Mouse (Mus musculus) neural tube, embryonic 14.5 days (tissue): ENCODE results near the gene Tfr2. TPM values are rescaled to one million over a fixed set of nuclear protein-coding genes. Genes with fewer than 3 reads are reported as not detected.
A peak's percentile ranks its signal among the peaks of the same experiment; 100 is the strongest.

Experiments used
- ATAC-seq: fragments of 200-750 bp; cut with Nextera tagmentation; 2 replicates; pipeline ENCODE4 v1.8.0; 2017; ENCODE audit warnings: low read depth, mild to moderate bottlenecking, moderate TSS enrichment, moderate library complexity
- H3K27ac ChIP-seq: fragments of 300-500 bp; sonication (generic); 2 replicates; pipeline ENCODE4 v1.5.1; 2014; ENCODE audit warnings: low read depth, mild to moderate bottlenecking, control low read depth, low read length, moderate library complexity, mixed read lengths
- H3K27me3 ChIP-seq: fragments of 300-500 bp; sonication (generic); 2 replicates; pipeline ENCODE4 v1.6.1; 2014; ENCODE audit warnings: low read length; ENCODE audit not compliant: control insufficient read depth, insufficient read depth
- H3K36me3 ChIP-seq: fragments of 300-500 bp; sonication (generic); 2 replicates; pipeline ENCODE4 v1.6.1; 2014; ENCODE audit warnings: low read length, mixed read lengths; ENCODE audit not compliant: control insufficient read depth, insufficient read depth
- H3K4me1 ChIP-seq: fragments of 300-500 bp; sonication (generic); 2 replicates; pipeline ENCODE4 v1.6.1; 2014; ENCODE audit warnings: low read length; ENCODE audit not compliant: control insufficient read depth, insufficient read depth
- H3K4me2 ChIP-seq: fragments of 300-500 bp; sonication (generic); 2 replicates; pipeline ENCODE4 v1.6.1; 2014; ENCODE audit warnings: mild to moderate bottlenecking, low read depth, low read length, control low read depth
- H3K4me3 ChIP-seq: fragments of 300-500 bp; sonication (generic); 2 replicates; pipeline ENCODE4 v1.5.1; 2014; ENCODE audit warnings: low read depth, low read length, control low read depth, mixed read lengths
- H3K9ac ChIP-seq: fragments of 300-500 bp; sonication (generic); replicated peaks from 2 replicates; pipeline ENCODE4 v1.6.1; 2014; ENCODE audit warnings: low read depth, mild to moderate bottlenecking, control low read depth, low read length, mixed read lengths
- H3K9me3 ChIP-seq: fragments of 300-500 bp; sonication (generic); 2 replicates; pipeline ENCODE4 v1.6.1; 2016; ENCODE audit warnings: low read length; ENCODE audit not compliant: control insufficient read depth
- WGBS: fragments of 180-500 bp; shearing (Covaris S2); extraction: QIAGEN DNeasy Blood & Tissue Kit; methylation state at CpG from one replicate; pipeline ENCODE4 v1.1.7; 2014; 5-methylcytosine and 5-hydroxymethylcytosine counted together
- polyA plus RNA-seq: library from polyadenylated mRNA; unstranded; fragments of >200 nt; fragmentation: Nextera tagmentation; extraction: Ambion mirVana; gene quantifications from 2 replicates; pipeline ENCODE4 v1.2.1, GENCODE M21; 2014

Tfr2 gene
- polyA plus RNA-seq, result 4.9 and 5.8 TPM in 2 replicates

- no peak within 1 kb of the TSS for H3K27ac ChIP-seq
- H3K9me3 ChIP-seq, result no peaks in the 10 kb centered on the region
- H3K9ac ChIP-seq, result no peak within 1 kb of the TSS
- H3K36me3 ChIP-seq, result peaks cover 4% of the 10 kb centered on the region; the same call in 1 of the 2 replicates
- no peak for ATAC-seq
- no peak within 1 kb of the TSS for H3K4me2 ChIP-seq
- 41% methylated on average over 9 of the region's 9 CpGs for WGBS
- H3K27me3 ChIP-seq, result no peaks in the 10 kb centered on the region
- H3K4me3 ChIP-seq, result no peak within 1 kb of the TSS
- no peaks in the 10 kb centered on the region for H3K4me1 ChIP-seq
Measured at GRCm38 (mm10) chr5:137569665-137570064, at the start of gene Tfr2. Gene Tfr2 (plus strand): TSS chr5:137569840.

- H3K4me3 ChIP-seq, result no peak overlapping the region
- no peak for ATAC-seq
Measured at GRCm38 (mm10) chr5:137521861-137522260, 47.8 kb upstream of the Tfr2 start.

GRCm38 (mm10) chr5:137522711-137523110 is 46.9 kb upstream of the Tfr2 start:
- Histone ChIP-seq H3K36me3 (peaks cover 81% of the 10 kb centered on the region), H3K4me2 (no peak overlapping the region), H3K4me3 (no peak overlapping the region), H3K4me1 (0 out of 2 replicates have a peak, but pooled peaks cover 3% of the 10 kb centered on the region), H3K27ac (peak overlapping the region; percentile 44; the same call in 1 of the 2 replicates), H3K27me3 (no peaks in the 10 kb centered on the region), H3K9ac (no peak overlapping the region), H3K9me3 (no peaks in the 10 kb centered on the region)
- 73% methylated on average over 11 of the region's 11 CpGs for WGBS
- ATAC-seq, result no peak

More at GRCm38 (mm10) chr5:137521861-137522260, 47.8 kb upstream of the Tfr2 start:
- Histone ChIP-seq H3K4me2 (no peak overlapping the region), H3K9me3 (no peaks in the 10 kb centered on the region), H3K27ac (no peak overlapping the region), H3K27me3 (no peaks in the 10 kb centered on the region), H3K36me3 (peaks cover 73% of the 10 kb centered on the region), H3K9ac (no peak overlapping the region), H3K4me1 (0 out of 2 replicates have a peak, but pooled peaks cover 3% of the 10 kb centered on the region)
- 80% methylated on average over 9 of the region's 9 CpGs for WGBS

- no peak overlapping the region for H3K4me2 ChIP-seq
- H3K4me3 ChIP-seq, result no peak overlapping the region
- WGBS, result 83% methylated on average over 25 of the region's 25 CpGs
- 0 out of 2 replicates have a peak overlapping the region, but pooled peaks have one; percentile 3 for H3K9ac ChIP-seq
- ATAC-seq, result no peak
- H3K4me1 ChIP-seq, result 0 out of 2 replicates have a peak, but pooled peaks cover 3% of the 10 kb centered on the region
- H3K9me3 ChIP-seq, result no peaks in the 10 kb centered on the region
- H3K27ac ChIP-seq, result no peak overlapping the region
- no peaks in the 10 kb centered on the region for H3K27me3 ChIP-seq
- H3K36me3 ChIP-seq, result peaks cover 86% of the 10 kb centered on the region
Measured at GRCm38 (mm10) chr5:137523396-137524250, 46.0 kb upstream of the Tfr2 start.

GRCm38 (mm10) chr5:137524251-137524515 is 45.5 kb upstream of the Tfr2 start:
- Histone ChIP-seq H3K27me3 (no peaks in the 10 kb centered on the region), H3K27ac (no peak overlapping the region), H3K9me3 (no peaks in the 10 kb centered on the region), H3K9ac (no peak overlapping the region), H3K4me3 (no peak overlapping the region), H3K36me3 (peaks cover 87% of the 10 kb centered on the region), H3K4me2 (no peak overlapping the region), H3K4me1 (peaks cover 4% of the 10 kb centered on the region; the same call in 1 of the 2 replicates)
- WGBS, result 86% methylated on average over 6 of the region's 8 CpGs
- no peak for ATAC-seq

GRCm38 (mm10) chr5:137524671-137525070 is 45.0 kb upstream of the Tfr2 start:
- Histone ChIP-seq H3K27me3 (no peaks in the 10 kb centered on the region), H3K27ac (no peak overlapping the region)
- 93% methylated on average over 13 of the region's 13 CpGs for WGBS

GRCm38 (mm10) chr5:137525511-137525910 is 44.1 kb upstream of the Tfr2 start:
- Histone ChIP-seq H3K4me2 (no peak overlapping the region), H3K9ac (no peak overlapping the region), H3K4me1 (peaks cover 11% of the 10 kb centered on the region; the same call in 1 of the 2 replicates), H3K27ac (no peak overlapping the region), H3K36me3 (peaks cover 80% of the 10 kb centered on the region), H3K4me3 (no peak overlapping the region), H3K9me3 (no peaks in the 10 kb centered on the region), H3K27me3 (no peaks in the 10 kb centered on the region)
- WGBS, result 71% methylated on average over 16 of the region's 16 CpGs
- ATAC-seq, result no peak

More at GRCm38 (mm10) chr5:137524671-137525070, 45.0 kb upstream of the Tfr2 start:
- no peak overlapping the region for H3K9ac ChIP-seq
- no peak overlapping the region for H3K4me3 ChIP-seq
- peaks cover 87% of the 10 kb centered on the region for H3K36me3 ChIP-seq
- H3K9me3 ChIP-seq, result no peaks in the 10 kb centered on the region
- H3K4me2 ChIP-seq, result no peak overlapping the region
- ATAC-seq, result no peak
- H3K4me1 ChIP-seq, result peaks cover 9% of the 10 kb centered on the region; the same call in 1 of the 2 replicates

- Histone ChIP-seq H3K9me3 (no peaks in the 10 kb centered on the region), H3K36me3 (peaks cover 71% of the 10 kb centered on the region), H3K27me3 (no peaks in the 10 kb centered on the region), H3K4me3 (no peak overlapping the region), H3K4me1 (peaks cover 11% of the 10 kb centered on the region; the same call in 1 of the 2 replicates), H3K9ac (no peak overlapping the region), H3K27ac (0 out of 2 replicates have a peak overlapping the region, but pooled peaks have one; percentile 18), H3K4me2 (no peak overlapping the region)
- WGBS, result 41% methylated on average over 16 of the region's 16 CpGs
- no peak for ATAC-seq
Measured at GRCm38 (mm10) chr5:137526192-137526936, 43.3 kb upstream of the Tfr2 start.
